Mouse (Mus musculus) lung, postnatal 10 days (tissue): ENCODE results near the gene Gm9376.

Source experiments
- DNase-seq: peaks from one replicate; pipeline ENCODE4 v3.0.0; 2021

Gm9376 gene

GRCm38 (mm10) chr14:118282917-118283316, 16.2 kb downstream of the Gm9376 start:
- no peak for DNase-seq

GRCm38 (mm10) chr14:118286096-118286495, 19.3 kb downstream of the Gm9376 start:
- no peak for DNase-seq

DNA sequence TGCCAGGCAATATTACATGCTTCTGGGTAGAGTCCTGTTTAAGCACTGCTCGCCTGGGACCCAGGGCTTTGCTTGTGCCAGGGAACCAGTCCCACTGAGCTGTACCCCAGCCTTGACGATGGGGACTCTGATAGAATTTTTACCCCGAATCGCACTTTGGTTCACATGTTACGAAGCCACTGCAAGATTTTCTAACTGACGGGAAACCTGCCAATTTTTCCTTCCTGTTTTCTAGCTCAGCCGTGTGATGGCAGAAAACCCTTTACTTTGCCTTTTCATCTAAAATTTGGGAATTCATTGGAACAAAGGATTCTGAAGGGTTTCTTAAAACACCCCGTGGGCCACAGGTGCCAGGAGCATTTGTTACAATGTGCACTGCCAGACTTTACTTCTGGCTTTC, 22.4 kb downstream of the Gm9376 start:
- no peak for DNase-seq

GRCm38 (mm10) chr14:118290009-118290408, 23.2 kb downstream of the Gm9376 start:
- DNase-seq, result no peak

GRCm38 (mm10) chr14:118302606-118303005, 35.8 kb downstream of the Gm9376 start:
- DNase-seq, result no peak

DNA sequence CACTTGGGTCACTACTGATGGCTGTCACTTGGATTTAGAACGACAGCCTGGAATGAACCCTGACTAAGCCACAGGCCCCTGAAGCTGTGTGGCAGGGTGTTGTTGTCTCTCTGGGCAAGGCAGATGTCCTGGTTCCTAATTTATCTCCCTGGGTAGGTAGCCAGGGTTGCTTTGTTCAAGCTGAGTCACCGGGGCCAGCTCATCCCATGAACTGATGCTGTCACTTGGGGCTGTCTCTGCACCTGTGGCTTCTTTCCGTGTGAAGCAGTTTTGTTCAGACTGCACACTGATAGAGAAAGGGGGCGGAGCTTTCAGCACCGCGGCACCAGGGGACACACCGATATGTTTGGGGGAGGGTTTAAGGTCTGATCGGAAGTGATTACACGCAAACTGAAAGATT, 37.8 kb downstream of the Gm9376 start:
- no peak for DNase-seq

DNA sequence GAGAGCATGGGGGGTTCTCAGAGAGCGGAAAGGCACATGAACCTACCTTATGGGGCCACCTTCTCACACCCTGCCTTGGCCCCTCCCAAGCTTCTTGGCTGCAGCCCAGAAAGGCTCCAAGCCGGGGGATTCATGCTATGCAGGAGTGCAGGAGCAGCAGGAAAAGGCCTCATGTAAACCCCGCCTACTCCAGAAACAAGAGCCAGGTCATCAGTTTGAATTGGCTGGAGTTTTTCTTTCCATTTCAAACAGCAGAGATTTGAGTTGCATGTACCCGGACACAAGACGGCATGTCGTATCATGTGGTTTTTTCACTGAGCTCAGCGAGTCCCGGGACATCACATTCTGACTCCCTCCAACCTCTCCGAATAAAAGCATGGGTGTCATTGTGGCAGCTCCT, 39.2 kb downstream of the Gm9376 start:
- peak; percentile 5 for DNase-seq

GRCm38 (mm10) chr14:118307060-118307459, 40.3 kb downstream of the Gm9376 start:
- no peak for DNase-seq

DNA sequence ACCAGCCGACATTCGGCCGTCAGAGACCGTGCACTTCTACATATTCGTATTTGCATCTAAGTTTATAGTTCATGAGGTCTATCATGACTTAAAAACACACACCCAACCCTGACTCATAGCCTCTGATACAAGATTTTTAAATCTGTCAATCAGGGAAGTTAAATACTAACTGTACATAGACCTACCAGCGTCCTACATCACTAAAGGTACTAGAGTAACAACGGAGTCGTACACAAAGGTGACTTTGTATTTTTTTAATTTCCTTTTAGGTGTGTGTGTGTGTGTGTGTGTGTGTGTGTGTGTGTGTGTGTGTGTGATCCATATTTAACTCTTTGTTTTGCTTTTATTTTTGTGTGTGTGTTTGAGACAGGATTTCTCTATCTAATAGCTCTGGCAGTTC, 44.9 kb downstream of the Gm9376 start:
- DNase-seq, result no peak

- DNase-seq, result no peak
Observed at GRCm38 (mm10) chr14:118312664-118313063, 45.9 kb downstream of the Gm9376 start.

DNA sequence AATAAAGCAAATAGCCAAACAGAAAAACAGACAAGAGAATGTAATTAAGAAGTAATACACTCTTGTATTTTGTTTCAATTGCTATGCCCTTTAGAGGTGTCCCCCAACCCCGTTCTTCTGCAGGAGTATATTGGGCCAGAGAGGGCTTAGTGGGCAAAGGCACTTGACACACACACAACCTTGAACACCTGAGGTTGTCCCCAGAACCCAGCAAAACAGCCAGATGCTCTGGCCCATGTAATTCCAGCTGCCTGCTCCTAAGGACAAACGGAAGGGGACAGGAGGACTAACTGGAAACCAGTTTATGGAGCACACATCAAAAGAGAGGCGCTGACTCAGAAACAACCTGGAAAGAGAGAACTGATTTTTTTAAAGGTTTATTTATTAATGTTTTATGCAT, 47.2 kb downstream of the Gm9376 start:
- no peak for DNase-seq

GRCm38 (mm10) chr14:118317260-118317659, 50.5 kb downstream of the Gm9376 start:
- DNase-seq, result peak; percentile 2
